Mouse (Mus musculus) cortical plate, adult 2 months (tissue): ENCODE data around the gene Setd2.

Source experiments
- CTCF ChIP-seq: fragments of 200-500 bp; IDR thresholded peaks from 2 replicates; pipeline ENCODE4 v1.5.1; 2011; ENCODE audit warnings: mild to moderate bottlenecking, control low read depth, low read length; ENCODE audit not compliant: insufficient read depth; ENCODE audit errors: extremely low read depth
- POLR2A ChIP-seq: fragments of 200-500 bp; IDR thresholded peaks from 2 replicates; pipeline ENCODE4 v1.6.1; 2011; ENCODE audit warnings: mild to moderate bottlenecking, low read length, control low read depth; ENCODE audit not compliant: insufficient read depth; ENCODE audit errors: extremely low read depth

- TF ChIP-seq CTCF (no peak), POLR2A (no peak)
Measured at GRCm38 (mm10) chr9:110583521-110583920, 51.1 kb downstream of the Setd2 start.
